Mouse (Mus musculus) gastrocnemius, adult 8-10 months (tissue): ENCODE measurements around the gene 4933411K16Rik. TPM values are rescaled to one million over a fixed set of nuclear protein-coding genes. Genes with fewer than 3 reads are reported as not detected.
"Not testable (repeated sequence)": the region's sequence is repeated elsewhere in the genome, so short reads cannot be mapped to it uniquely, and the experiment has no call there.

Source experiments
- DNase-seq, 2 experiments: peaks; one replicate each; pipeline ENCODE4 v3.0.0; 2022; ENCODE audit warnings: low spot score in 2 of 2
- total RNA-seq, 4 experiments: library from RNA; stranded (reverse); gene quantifications; 2 replicates each; pipeline ENCODE4 v1.2.4; 2022

The 4933411K16Rik gene
- total RNA-seq, 4 experiments from 2014 or later = 0.21 to 0.53 (median 0.36) TPM; not detected in 1

- no peak for DNase-seq
Measured at GRCm38 (mm10) chr19:42078566-42078965, 26.5 kb downstream of the 4933411K16Rik start.

GRCm38 (mm10) chr19:42079006-42079405, 27.0 kb downstream of the 4933411K16Rik start:
- DNase-seq = no peak

GRCm38 (mm10) chr19:42079950-42080349, 27.9 kb downstream of the 4933411K16Rik start:
- no peak for DNase-seq

GRCm38 (mm10) chr19:42080469-42080868, 28.4 kb downstream of the 4933411K16Rik start:
- DNase-seq = no peak

- not testable (repeated sequence) for DNase-seq
Measured at GRCm38 (mm10) chr19:42081613-42082012, 29.6 kb downstream of the 4933411K16Rik start.

- DNase-seq = no peak
Measured at GRCm38 (mm10) chr19:42085690-42086089, 33.6 kb downstream of the 4933411K16Rik start.

- peak; percentile 35 to 53 for DNase-seq
Measured at GRCm38 (mm10) chr19:42086166-42086565, 34.1 kb downstream of the 4933411K16Rik start, which contains the start of gene Morn4. Gene Morn4 (minus strand): TSS chr19:42086357.

- peak; percentile 41 to 48 for DNase-seq
Measured at GRCm38 (mm10) chr19:42089103-42089747, 37.2 kb downstream of the 4933411K16Rik start.

- peak; percentile 97 to 100 for DNase-seq
Measured at GRCm38 (mm10) chr19:42089748-42090595, 37.9 kb downstream of the 4933411K16Rik start, which contains the start of gene Pi4k2a. Gene Pi4k2a (plus strand): TSS chr19:42090470.

GRCm38 (mm10) chr19:42090637-42091141, 38.6 kb downstream of the 4933411K16Rik start:
- DNase-seq = no peak

- no peak for DNase-seq
Measured at GRCm38 (mm10) chr19:42099406-42099805, 47.4 kb downstream of the 4933411K16Rik start.

Other genes starting within 250 kb of the 4933411K16Rik start
- 1 to 10 TPM; 3.6 to 8.4 (median 6.4) TPM for gene Frat1, start 222.3 kb upstream of the 4933411K16Rik start, total RNA-seq
- 10 to 100 TPM in 3 of 4 experiments, 1 to 10 TPM in 1; 4.5 to 15.5 (median 12.5) TPM for gene Frat2, start 204.1 kb upstream of the 4933411K16Rik start, total RNA-seq
- 10 to 100 TPM; 30.0 to 34.9 (median 32.2) TPM for gene Rrp12, start 156.1 kb upstream of the 4933411K16Rik start, total RNA-seq
- gene Pgam1, start 140.3 kb upstream of the 4933411K16Rik start, total RNA-seq = 10 to 100 TPM; 11.0 to 34.9 (median 15.0) TPM
- 10 to 100 TPM; 16.0 to 21.6 (median 18.6) TPM for gene Exosc1, start 118.8 kb upstream of the 4933411K16Rik start, total RNA-seq
- 10 to 100 TPM; 21.3 to 24.1 (median 23.2) TPM for gene Zdhhc16, start 118.8 kb upstream of the 4933411K16Rik start, total RNA-seq
- 10 to 100 TPM in 2 of 4 experiments, 1 to 10 TPM in 2; 9.1 to 14.1 (median 9.8) TPM for gene Mms19, start 71.1 kb upstream of the 4933411K16Rik start, total RNA-seq
- gene Ubtd1, start 70.5 kb upstream of the 4933411K16Rik start, total RNA-seq = 10 to 100 TPM; 15.0 to 17.5 (median 15.8) TPM
- gene Ankrd2, start 16.2 kb upstream of the 4933411K16Rik start, total RNA-seq = 100 to 1,000 TPM; 131 to 242 (median 170) TPM
- 1 to 10 TPM; 3.0 to 4.8 (median 3.7) TPM for gene Hoga1, start 6.6 kb upstream of the 4933411K16Rik start, total RNA-seq
- 1 to 10 TPM; 3.3 to 7.6 (median 5.3) TPM for gene Morn4, start 34.1 kb downstream of the 4933411K16Rik start, total RNA-seq
- 10 to 100 TPM; 13.5 to 16.1 (median 14.7) TPM for gene Pi4k2a, start 38.2 kb downstream of the 4933411K16Rik start, total RNA-seq
- gene Avpi1, start 76.8 kb downstream of the 4933411K16Rik start, total RNA-seq = 10 to 100 TPM in 1 of 4 experiments, 1 to 10 TPM in 3; 8.6 to 12.1 (median 9.2) TPM
- 1 to 10 TPM; 4.1 to 5.8 (median 4.5) TPM for gene Marveld1, start 95.2 kb downstream of the 4933411K16Rik start, total RNA-seq
- gene Zfyve27, start 111.7 kb downstream of the 4933411K16Rik start, total RNA-seq = 10 to 100 TPM; 10.4 to 13.2 (median 11.8) TPM
- 1 to 10 TPM; 1.8 to 7.4 (median 4.8) TPM for gene Sfrp5, start 150.0 kb downstream of the 4933411K16Rik start, total RNA-seq
- gene Golga7b, start 195.3 kb downstream of the 4933411K16Rik start, total RNA-seq = 1 to 10 TPM; 1.6 to 4.2 (median 3.0) TPM